Comparison of ENCODE assay signal across 8 mouse cellular contexts in the genomic region with DNA sequence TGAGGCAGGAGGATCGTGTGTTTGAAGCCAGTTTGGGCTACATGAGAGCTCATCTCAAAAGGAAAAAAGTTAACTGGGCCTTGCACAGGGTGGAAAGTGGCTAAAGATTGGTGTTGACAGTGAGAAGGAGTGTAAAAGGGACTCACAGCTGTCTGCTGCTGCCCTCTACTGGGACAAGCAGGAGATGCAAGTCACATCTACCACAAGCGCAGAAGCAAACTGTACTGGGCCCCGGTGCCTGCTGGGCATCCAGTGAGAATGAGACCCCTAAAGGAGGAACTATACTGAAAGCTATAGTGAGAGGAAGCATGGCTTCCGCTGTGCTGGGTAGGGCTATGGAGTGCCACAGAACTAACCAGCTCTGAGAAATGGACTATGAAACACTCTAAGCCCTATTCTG. TPM values are rescaled to one million over a fixed set of nuclear protein-coding genes. Genes with fewer than 3 reads are reported as not detected.
DNase-seq lines count a peak whose midpoint lies in the region; ATAC-seq and TF ChIP-seq lines count a peak whose summit lies in the region.

No protein-coding gene starts in this region.

- no peak overlapping the region for H3K4me3 ChIP-seq in MEL (ENCODE audit: control insufficient read depth in 1 of 2, insufficient read depth in 1 of 2, low read depth in 2 of 2, low read length in 2 of 2)
- H3K4me3 ChIP-seq in forebrain, embryonic 15.5 days: no peak overlapping the region
- H3K4me3 ChIP-seq in lung, embryonic 14.5 days (ENCODE audit: low read depth, low read length): no peak overlapping the region

- peak; percentile 83 to 90 (median 87) for TF ChIP-seq CTCF in MEL (IDR thresholded peaks at IDR 0.05 in 2 of 3, conservative IDR thresholded peaks at IDR 0.05 in 1 of 3; ENCODE audit: control insufficient read depth in 1 of 3, insufficient read depth in 1 of 3, low read depth in 2 of 3, low read length in 3 of 3, poor library complexity in 1 of 3, severe bottlenecking in 1 of 3)
- peak; percentile 88 for TF ChIP-seq CTCF in lung, embryonic 14.5 days (IDR thresholded peaks at IDR 0.05; ENCODE audit: low read depth)

- H3K27ac ChIP-seq in MEL (ENCODE audit: control insufficient read depth, low read depth, low read length): no peak overlapping the region
- no peak overlapping the region for H3K27ac ChIP-seq in forebrain, embryonic 15.5 days (replicated peaks)
- no peak overlapping the region for H3K27ac ChIP-seq in lung, embryonic 14.5 days (ENCODE audit: low read depth)

- H3K36me3 ChIP-seq in MEL (ENCODE audit: control insufficient read depth in 1 of 2, insufficient read depth in 2 of 2, low read length in 2 of 2): no peaks in the 10 kb centered on the region; a peak in 2 of 4 replicates
- peaks cover 14% of the 10 kb centered on the region; the same call in 1 of the 2 replicates for H3K36me3 ChIP-seq in forebrain, embryonic 15.5 days
- peaks cover 34% of the 10 kb centered on the region for H3K36me3 ChIP-seq in lung, embryonic 14.5 days (ENCODE audit: insufficient read depth)

- 19% methylated on average over 4 of the region's 4 CpGs for WGBS in forebrain, embryonic 15.5 days
- 14% methylated on average over 4 of the region's 4 CpGs for WGBS in lung, embryonic 14.5 days

- H3K9me3 ChIP-seq in MEL (replicated peaks; ENCODE audit: insufficient read depth, low read length): no peaks in the 10 kb centered on the region
- H3K9me3 ChIP-seq in forebrain, embryonic 15.5 days: no peaks in the 10 kb centered on the region
- H3K9me3 ChIP-seq in lung, embryonic 14.5 days (ENCODE audit: low read depth, low read length): no peaks in the 10 kb centered on the region

- ATAC-seq in forebrain, embryonic 15.5 days (replicated peaks): peak; percentile 75
- peak; percentile 88 to 92 for ATAC-seq in hematopoietic stem cell, adult 5-6 weeks (replicated peaks in 1 of 2; ENCODE audit: insufficient read depth in 1 of 2, low FRiP score in 2 of 2, low TSS enrichment in 1 of 2, low read depth in 1 of 2, poor library complexity in 2 of 2, severe bottlenecking in 2 of 2)
- ATAC-seq in lung, embryonic 14.5 days (ENCODE audit: insufficient read depth): peak; percentile 81

- peak; percentile 77 for TF ChIP-seq RAD21 in MEL (IDR thresholded peaks at IDR 0.05; ENCODE audit: low read depth, low read length)

- H3K27me3 ChIP-seq in MEL (ENCODE audit: control insufficient read depth in 1 of 2, insufficient read depth in 2 of 2, low read length in 2 of 2): no peaks in the 10 kb centered on the region
- no peaks in the 10 kb centered on the region for H3K27me3 ChIP-seq in forebrain, embryonic 15.5 days
- H3K27me3 ChIP-seq in lung, embryonic 14.5 days (ENCODE audit: insufficient read depth, low read length): no peaks in the 10 kb centered on the region

- no peak overlapping the region for H3K9ac ChIP-seq in MEL (ENCODE audit: control insufficient read depth, low read depth, low read length, poor library complexity, severe bottlenecking)
- no peak overlapping the region for H3K9ac ChIP-seq in forebrain, embryonic 15.5 days (replicated peaks)
- no peak overlapping the region for H3K9ac ChIP-seq in lung, embryonic 14.5 days

- TF ChIP-seq POLR2A in MEL (IDR thresholded peaks at IDR 0.05; ENCODE audit: control insufficient read depth in 1 of 2, insufficient read depth in 1 of 2, low read depth in 1 of 2, low read length in 2 of 2, poor library complexity in 1 of 2): no peak

- peak; percentile 85 for DNase-seq in MEL (ENCODE audit: low read depth, low spot score)
- peak; percentile 75 for DNase-seq in cerebellum, adult 11 months
- peak; percentile 74 to 92 for DNase-seq in layer of hippocampus, adult 8-10 months (ENCODE audit: low spot score in 2 of 2)
- peak; percentile 87 for DNase-seq in lung, embryonic 14.5 days
- peak; percentile 58 for DNase-seq in ovary, postnatal 14 days (ENCODE audit: low spot score)
- DNase-seq in thymus, postnatal 0 days (ENCODE audit: low spot score): peak; percentile 74

- no peaks in the 10 kb centered on the region for H3K79me2 ChIP-seq in MEL (ENCODE audit: control insufficient read depth, insufficient read depth, low read length, poor library complexity)

- no peak for TF ChIP-seq EP300 in MEL (IDR thresholded peaks at IDR 0.05; ENCODE audit: low read depth in 1 of 2, low read length in 2 of 2)

- H3K4me1 ChIP-seq in MEL (ENCODE audit: control insufficient read depth in 1 of 2, insufficient read depth in 2 of 2, low read length in 2 of 2): no peaks in the 10 kb centered on the region
- no peaks in the 10 kb centered on the region for H3K4me1 ChIP-seq in forebrain, embryonic 15.5 days
- H3K4me1 ChIP-seq in lung, embryonic 14.5 days (ENCODE audit: insufficient read depth): no peaks in the 10 kb centered on the region

- no peak overlapping the region for H3K4me2 ChIP-seq in forebrain, embryonic 15.5 days (replicated peaks)
- no peak overlapping the region for H3K4me2 ChIP-seq in lung, embryonic 14.5 days

TF ChIP-seq in MEL, 35 proteins besides CTCF, POLR2A, EP300 and RAD21:
- TF ChIP-seq MYB (IDR thresholded peaks at IDR 0.05; ENCODE audit: low read depth, low read length) (no peak), SMC3 (IDR thresholded peaks at IDR 0.05; ENCODE audit: low read depth, low read length) (peak; percentile 68), MAZ (IDR thresholded peaks at IDR 0.05; ENCODE audit: low read depth, low read length) (no peak)
TF ChIP-seq in MEL: peak in this region for 1.

RNA-seq across cellular contexts. Expression of gene Apaf1, which starts 50.2 kb away (rescaled TPM):
- 12.8 and 16.7 TPM in 2 replicates for total RNA-seq in MEL (2012; rRNA removed)
- 10 to 100 TPM in 1 of 2 experiments, not detected in 1; 14.3 TPM for polyA plus RNA-seq in MEL (2012; ENCODE audit: insufficient read depth in 1 of 2, insufficient read length in 2 of 2, low read depth in 1 of 2, low replicate concordance in 2 of 2, missing spikeins in 1 of 2)
- 20.2 and 21.6 TPM in 2 replicates for polyA plus RNA-seq in forebrain, embryonic 15.5 days (2015; fragmentation: Nextera tagmentation; extraction: Ambion mirVana)
- 17.8 and 22.3 TPM in 2 replicates for total RNA-seq in hematopoietic stem cell, adult 5-6 weeks (2017)
- total RNA-seq in layer of hippocampus, adult 8-10 months (2022): 10 to 100 TPM; 12.3 to 14.4 (median 13.8) TPM
- 26.9 and 27.1 TPM in 2 replicates for polyA plus RNA-seq in lung, embryonic 14.5 days (2014; fragmentation: Nextera tagmentation; extraction: Ambion mirVana)
- polyA plus RNA-seq in thymus, postnatal 0 days (2015; fragmentation: Nextera tagmentation; extraction: Ambion mirVana): 18.5 and 20.2 TPM in 2 replicates

RNA-seq across cellular contexts. Expression of gene Ikbip, which starts 50.3 kb away (rescaled TPM):
- 11.0 and 12.3 TPM in 2 replicates for total RNA-seq in MEL (2012; rRNA removed)
- polyA plus RNA-seq in MEL (2012; ENCODE audit: insufficient read depth in 1 of 2, insufficient read length in 2 of 2, low read depth in 1 of 2, low replicate concordance in 2 of 2, missing spikeins in 1 of 2): 1 to 10 TPM in 1 of 2 experiments, not detected in 1; 9.9 TPM
- polyA plus RNA-seq in forebrain, embryonic 15.5 days (2015; fragmentation: Nextera tagmentation; extraction: Ambion mirVana): 12.4 and 12.9 TPM in 2 replicates
- 25.9 and 33.6 TPM in 2 replicates for total RNA-seq in hematopoietic stem cell, adult 5-6 weeks (2017)
- 10 to 100 TPM; 15.5 to 21.6 (median 19.1) TPM for total RNA-seq in layer of hippocampus, adult 8-10 months (2022)
- 48.8 and 51.4 TPM in 2 replicates for polyA plus RNA-seq in lung, embryonic 14.5 days (2014; fragmentation: Nextera tagmentation; extraction: Ambion mirVana)
- 12.2 and 12.3 TPM in 2 replicates for polyA plus RNA-seq in thymus, postnatal 0 days (2015; fragmentation: Nextera tagmentation; extraction: Ambion mirVana)
